Mouse (Mus musculus): ENCODE data around the gene Sytl3.
"Not testable (repeated sequence)": the region's sequence is repeated elsewhere in the genome, so short reads cannot be mapped to it uniquely, and the experiment has no call there.

The Sytl3 gene

DNA sequence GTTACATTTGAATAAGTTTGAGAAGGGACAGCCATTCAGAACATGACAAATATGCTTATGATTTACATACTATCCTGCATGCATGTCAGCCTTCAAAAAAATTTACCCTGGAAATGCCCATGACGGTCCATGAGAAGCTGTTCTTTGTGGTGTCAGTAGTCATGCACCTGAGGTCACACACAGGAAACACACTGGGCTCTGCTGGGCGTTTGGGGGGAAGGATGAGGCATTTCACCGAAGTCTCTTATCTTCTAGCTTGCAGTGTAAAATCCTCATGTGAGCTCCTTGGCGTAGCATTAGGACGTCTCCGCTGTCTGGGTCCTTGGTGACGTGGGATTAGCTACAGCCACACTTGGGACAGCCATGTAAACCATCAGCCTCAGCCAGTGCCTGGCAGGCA, at the start of gene Sytl3:
Sytl3 (plus strand) TSS at position 293 of the 400 bp plus-strand sequence.
- not testable (repeated sequence) for DNase-seq

- DNase-seq, result not testable (repeated sequence)
Measured at GRCm38 (mm10) chr17:6613524-6613923, 45.4 kb upstream of the Sytl3 start.

GRCm38 (mm10) chr17:6614316-6614715, 44.6 kb upstream of the Sytl3 start:
- DNase-seq, result not testable (repeated sequence)

DNA sequence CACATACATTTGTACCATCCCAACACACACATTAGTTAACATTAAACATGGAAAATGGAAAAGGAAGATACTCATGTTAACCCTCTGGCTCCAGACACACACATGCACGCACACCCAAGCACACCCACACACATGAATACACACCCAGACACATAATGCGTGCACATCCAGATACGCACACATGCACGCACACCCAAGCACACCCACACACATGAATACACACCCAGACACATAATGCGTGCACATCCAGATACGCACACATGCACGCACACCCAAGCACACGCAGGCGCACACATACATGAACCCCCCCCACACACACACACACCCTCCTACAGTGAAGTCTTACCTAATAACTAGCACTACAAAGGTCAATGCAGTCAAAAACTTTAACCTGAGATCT, 42.2 kb upstream of the Sytl3 start:
- DNase-seq, result not testable (repeated sequence)

DNA sequence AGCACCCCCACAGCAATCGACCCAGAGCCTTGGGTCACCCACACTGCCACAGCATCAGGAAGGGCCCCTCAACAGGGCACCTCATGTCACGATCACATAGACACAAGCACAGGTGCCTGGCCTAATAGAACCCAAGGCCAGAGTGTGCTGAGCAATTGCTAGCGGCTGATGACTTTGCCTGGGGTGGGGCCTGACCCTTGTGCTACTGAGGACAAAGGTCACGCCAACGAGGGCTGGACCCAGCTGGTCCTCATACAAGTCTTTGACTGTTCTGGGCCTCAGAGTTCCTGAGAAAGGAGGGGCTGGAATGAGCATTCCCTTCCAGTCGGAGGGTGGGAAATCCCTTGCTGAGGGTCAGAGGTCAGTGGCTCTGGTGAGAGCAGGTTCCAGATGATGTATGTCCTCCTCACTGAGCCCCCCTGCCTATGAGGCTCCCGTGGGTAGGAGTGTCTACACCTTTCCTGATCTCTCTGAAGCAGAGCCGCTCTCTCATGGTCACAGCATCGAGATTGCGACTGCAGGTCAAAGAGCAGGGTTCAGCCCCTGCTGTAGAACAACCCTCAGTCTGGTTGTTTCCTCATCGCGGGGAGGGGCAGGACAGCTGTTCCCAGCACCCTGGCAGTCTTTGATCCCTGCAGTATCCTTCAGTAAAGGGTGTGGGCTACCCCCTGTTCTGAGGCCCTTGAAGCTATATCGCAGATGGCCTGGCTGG, 41.0 kb upstream of the Sytl3 start:
- DNase-seq, result not testable (repeated sequence)

GRCm38 (mm10) chr17:6619271-6619670, 39.6 kb upstream of the Sytl3 start:
- not testable (repeated sequence) for DNase-seq

DNA sequence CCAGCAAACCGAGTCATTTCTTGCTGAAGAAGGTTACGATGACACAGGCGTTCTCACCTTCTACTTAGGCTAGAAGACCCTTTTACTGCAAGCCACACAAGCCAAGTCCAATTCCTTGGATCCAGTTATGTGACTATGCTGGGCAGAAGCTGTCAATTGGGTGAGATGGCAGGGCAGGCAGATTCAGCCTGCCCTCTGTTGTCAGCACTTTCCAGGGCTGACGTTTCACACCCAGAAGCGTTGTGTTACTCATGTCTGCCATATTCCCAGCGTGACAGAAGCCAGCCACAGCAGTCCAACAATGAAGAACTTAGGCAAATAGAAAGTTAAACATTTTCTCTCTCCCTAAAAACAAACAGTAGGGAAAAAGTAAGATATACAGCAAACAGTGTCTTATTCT, 38.9 kb upstream of the Sytl3 start:
- not testable (repeated sequence) for DNase-seq

DNA sequence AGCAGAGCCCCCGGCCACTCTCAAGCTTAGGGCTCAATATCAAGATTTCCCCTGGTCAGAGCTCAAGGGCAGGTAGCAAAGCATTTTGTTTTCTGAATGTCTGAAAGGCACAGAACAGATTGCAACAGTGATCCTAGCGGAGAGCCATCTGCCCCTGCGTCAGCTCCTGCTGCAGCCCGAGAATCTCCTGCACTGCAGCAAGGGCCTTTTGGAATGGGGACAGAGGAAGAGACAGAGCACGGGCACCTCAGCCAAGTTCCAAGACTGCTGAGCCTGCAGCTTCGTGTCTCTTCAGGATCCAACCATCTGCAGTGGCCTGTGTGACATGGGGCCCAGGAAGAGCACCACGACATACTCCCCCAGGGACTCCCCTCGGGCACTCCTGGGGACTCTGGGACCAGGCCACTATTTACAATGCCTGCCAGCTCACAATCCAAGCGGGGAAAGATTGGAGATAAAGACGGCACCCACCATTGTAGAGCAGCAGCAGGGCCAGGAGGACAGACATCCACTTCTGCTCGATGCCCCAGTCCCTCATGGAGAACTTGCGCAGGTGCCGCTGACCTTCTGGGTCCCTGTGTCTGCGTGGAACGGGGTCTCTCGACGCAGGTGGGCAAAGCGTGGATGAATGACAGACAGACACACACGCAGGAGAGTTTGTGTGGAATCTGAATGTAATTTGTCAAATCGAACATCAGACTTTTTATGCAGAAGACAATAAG, 38.0 kb upstream of the Sytl3 start:
- DNase-seq, result not testable (repeated sequence)

- DNase-seq, result not testable (repeated sequence)
Measured at GRCm38 (mm10) chr17:6621976-6622375, 36.9 kb upstream of the Sytl3 start.

DNA sequence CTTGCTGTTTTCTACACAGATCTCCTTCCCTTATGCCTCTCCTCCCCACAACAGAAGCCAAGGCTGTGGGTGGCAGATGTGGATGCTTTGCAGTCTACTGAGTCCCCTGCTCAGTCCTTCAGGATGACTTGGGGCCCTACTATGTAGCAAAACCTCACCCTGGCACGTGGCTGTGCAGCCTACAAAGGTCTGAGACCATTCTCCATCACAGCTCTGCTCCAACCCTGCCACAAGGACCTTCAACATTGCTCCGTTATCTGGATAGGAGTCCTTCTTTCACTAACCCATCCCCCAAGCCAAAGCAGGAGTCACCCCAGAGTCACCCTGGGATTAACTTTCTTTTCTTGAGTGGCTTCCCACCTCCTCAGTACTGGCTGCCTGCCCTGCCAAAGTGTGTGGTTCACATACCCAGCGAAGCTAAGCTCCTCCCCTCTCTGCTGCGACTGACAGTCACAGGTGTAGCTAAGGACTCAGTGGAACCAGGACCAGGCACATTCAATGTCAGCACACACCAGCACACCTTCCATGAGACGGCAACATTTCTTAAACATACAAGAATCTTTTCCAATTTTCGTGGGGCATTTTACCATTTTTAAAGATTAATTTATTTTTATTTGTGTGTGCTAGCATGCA, 33.9 kb upstream of the Sytl3 start:
- not testable (repeated sequence) for DNase-seq

- not testable (repeated sequence) for DNase-seq
Measured at GRCm38 (mm10) chr17:6630398-6630797, 28.5 kb upstream of the Sytl3 start.

- DNase-seq, result not testable (repeated sequence)
Measured at GRCm38 (mm10) chr17:6632850-6633249, 26.0 kb upstream of the Sytl3 start.

- not testable (repeated sequence) for DNase-seq
Measured at GRCm38 (mm10) chr17:6635781-6636180, 23.1 kb upstream of the Sytl3 start.

DNA sequence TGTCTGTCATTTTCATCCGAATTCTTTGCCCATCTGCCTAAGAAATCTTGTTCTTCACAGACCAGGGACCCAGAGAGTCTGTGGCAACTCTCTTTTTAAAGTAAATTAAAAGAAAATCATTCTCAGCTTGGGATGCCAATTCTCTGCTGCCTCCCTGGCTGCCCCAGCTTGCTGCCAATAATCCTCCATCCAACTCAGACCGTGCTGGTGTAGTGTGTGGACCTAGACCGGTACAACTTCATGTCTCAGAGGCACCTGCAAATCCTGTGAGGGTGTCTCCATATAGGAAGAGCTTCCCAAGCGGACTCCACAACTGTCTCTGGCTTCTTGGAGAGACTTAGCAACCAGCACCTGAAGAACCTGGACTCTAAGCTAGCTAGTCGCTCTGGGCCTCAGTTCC, 22.0 kb upstream of the Sytl3 start:
- DNase-seq, result no peak

- DNase-seq, result not testable (repeated sequence)
Measured at GRCm38 (mm10) chr17:6637434-6637833, 21.5 kb upstream of the Sytl3 start.

- not testable (repeated sequence) for DNase-seq
Measured at GRCm38 (mm10) chr17:6638444-6638843, 20.4 kb upstream of the Sytl3 start.

GRCm38 (mm10) chr17:6639486-6639885, 19.4 kb upstream of the Sytl3 start:
- not testable (repeated sequence) for DNase-seq

GRCm38 (mm10) chr17:6640044-6640637, 18.8 kb upstream of the Sytl3 start:
- not testable (repeated sequence) for DNase-seq

GRCm38 (mm10) chr17:6640771-6641429, 18.0 kb upstream of the Sytl3 start:
- DNase-seq, result not testable (repeated sequence)

- not testable (repeated sequence) for DNase-seq
Measured at GRCm38 (mm10) chr17:6644210-6644609, 14.7 kb upstream of the Sytl3 start.

DNA sequence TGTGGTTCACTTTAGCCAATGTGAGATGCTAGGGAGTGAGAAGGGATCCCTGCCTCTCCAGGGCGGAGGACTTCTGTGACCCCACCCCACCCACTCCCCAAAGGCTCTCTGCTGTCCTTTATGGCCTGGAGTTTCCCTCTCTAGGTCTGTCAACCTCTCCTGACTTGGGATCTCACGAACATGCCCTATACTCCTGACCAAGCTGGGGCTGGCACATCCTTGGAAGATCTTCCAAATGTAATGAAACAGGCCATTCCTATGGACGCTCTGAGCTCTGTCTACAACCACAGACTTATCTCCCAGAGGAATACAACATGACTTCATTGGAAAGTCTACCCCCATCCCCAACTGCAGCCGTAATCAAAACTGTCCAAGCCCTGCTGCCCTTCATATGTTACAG, 14.2 kb upstream of the Sytl3 start:
- not testable (repeated sequence) for DNase-seq

GRCm38 (mm10) chr17:6645668-6646067, 13.2 kb upstream of the Sytl3 start:
- not testable (repeated sequence) for DNase-seq

DNA sequence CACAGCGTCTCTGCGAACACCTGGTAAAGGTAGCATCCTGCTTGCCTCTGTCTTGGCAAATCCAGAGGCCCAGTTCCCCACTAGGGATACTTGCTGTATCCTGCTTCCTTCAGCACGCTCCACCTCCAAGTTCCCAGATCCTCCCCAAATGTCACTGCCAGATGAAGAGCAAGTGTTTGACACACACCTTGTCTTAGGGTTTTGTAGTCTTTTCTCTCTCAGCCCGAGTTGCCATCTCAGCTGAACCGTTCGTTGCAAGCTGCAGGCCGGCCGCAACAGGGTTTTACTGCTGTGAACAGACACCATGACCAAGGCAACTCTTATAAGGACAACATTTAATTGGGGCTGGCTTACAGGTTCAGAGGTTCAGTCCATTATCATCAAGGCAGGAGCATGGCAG, 12.1 kb upstream of the Sytl3 start:
- DNase-seq, result not testable (repeated sequence)
